Mouse (Mus musculus): Measurements from ENCODE around the gene Kcnn1.
"Not testable (repeated sequence)": the region's sequence is repeated elsewhere in the genome, so short reads cannot be mapped to it uniquely, and the experiment has no call there.

The Kcnn1 gene

GRCm38 (mm10) chr8:70862824-70863641 is at the start of gene Kcnn1:
Gene Kcnn1 (minus strand): TSS chr8:70863258.
- peak; percentile 74 for DNase-seq

- DNase-seq: no peak
These were observed 48.5 kb upstream of the Kcnn1 start for GRCm38 (mm10) chr8:70911596-70911995.

- no peak for DNase-seq
These were observed 44.5 kb upstream of the Kcnn1 start for GRCm38 (mm10) chr8:70907518-70907917.

GRCm38 (mm10) chr8:70905831-70906736 is 43.0 kb upstream of the Kcnn1 start, which contains the start of gene Map1s:
Gene Map1s (plus strand): TSS chr8:70905932.
- peak; percentile 97 for DNase-seq

GRCm38 (mm10) chr8:70905463-70905830 is 42.4 kb upstream of the Kcnn1 start:
- DNase-seq: no peak

- no peak for DNase-seq
These were observed 41.5 kb upstream of the Kcnn1 start for GRCm38 (mm10) chr8:70904532-70904931.

- no peak for DNase-seq
These were observed 40.5 kb upstream of the Kcnn1 start for GRCm38 (mm10) chr8:70903582-70903981.

- DNase-seq: no peak
These were observed 40.1 kb upstream of the Kcnn1 start for GRCm38 (mm10) chr8:70903112-70903511.

GRCm38 (mm10) chr8:70902211-70902610 is 39.2 kb upstream of the Kcnn1 start:
- DNase-seq: no peak

GRCm38 (mm10) chr8:70900872-70901387 is 37.9 kb upstream of the Kcnn1 start:
- no peak for DNase-seq

GRCm38 (mm10) chr8:70899226-70899625 is 36.2 kb upstream of the Kcnn1 start:
- no peak for DNase-seq

GRCm38 (mm10) chr8:70898661-70899198 is 35.7 kb upstream of the Kcnn1 start:
- no peak for DNase-seq

GRCm38 (mm10) chr8:70897681-70898413 is 34.8 kb upstream of the Kcnn1 start:
- peak; percentile 89 for DNase-seq

- DNase-seq: peak; percentile 99
These were observed 34.1 kb upstream of the Kcnn1 start, which contains the start of gene Rpl18a for GRCm38 (mm10) chr8:70897021-70897680. Gene Rpl18a (minus strand): TSS chr8:70897412.

- DNase-seq: peak; percentile 7
These were observed 33.4 kb upstream of the Kcnn1 start for GRCm38 (mm10) chr8:70896316-70897020.

- not testable (repeated sequence) for DNase-seq
These were observed 32.7 kb upstream of the Kcnn1 start for GRCm38 (mm10) chr8:70895571-70896259.

- DNase-seq: no peak
These were observed 31.9 kb upstream of the Kcnn1 start for GRCm38 (mm10) chr8:70894771-70895545.

- no peak for DNase-seq
These were observed 31.3 kb upstream of the Kcnn1 start for GRCm38 (mm10) chr8:70894385-70894720.

GRCm38 (mm10) chr8:70893656-70894384 is 30.8 kb upstream of the Kcnn1 start:
- peak; percentile 92 for DNase-seq

Data from embryo, embryonic 11 days (tissue).